Mouse (Mus musculus) CH12.LX (cell line): ENCODE data around the gene Mrpl23.

ENCODE experiments used
- CHD1 ChIP-seq: IDR thresholded peaks from 2 replicates; pipeline ENCODE4 v1.6.1; 2012; ENCODE audit warnings: low read depth, low read length, improper control_type of control experiment, inconsistent platforms
- CHD2 ChIP-seq: IDR thresholded peaks from 2 replicates; pipeline ENCODE4 v1.6.1; 2011; ENCODE audit warnings: low read length, improper control_type of control experiment
- CTCF ChIP-seq, 2 experiments: IDR thresholded peaks in 1 of 2; conservative IDR thresholded peaks in 1 of 2; 2 replicates each; pipeline ENCODE4 v1.5.1; 2011 to 2012; ENCODE audit warnings: low read depth in 2 of 2, low read length in 2 of 2, improper control_type of control experiment in 1 of 2, inconsistent platforms in 1 of 2, mild to moderate bottlenecking in 1 of 2, moderate library complexity in 1 of 2
- EP300 ChIP-seq: IDR thresholded peaks from 2 replicates; pipeline ENCODE4 v1.6.1; 2011; ENCODE audit warnings: low read length, improper control_type of control experiment
- IRF4 ChIP-seq: IDR thresholded peaks from 2 replicates; pipeline ENCODE4 v1.6.1; 2014; ENCODE audit warnings: low read depth, mild to moderate bottlenecking, inconsistent platforms, low read length, improper control_type of control experiment
- MAX ChIP-seq: IDR thresholded peaks from 2 replicates; pipeline ENCODE4 v1.6.1; 2011; ENCODE audit warnings: low read length, improper control_type of control experiment
- MAZ ChIP-seq: IDR thresholded peaks from 2 replicates; pipeline ENCODE4 v1.6.1; 2012; ENCODE audit warnings: low read depth, mild to moderate bottlenecking, inconsistent platforms, low read length, improper control_type of control experiment, moderate library complexity
- POLR2A ChIP-seq: IDR thresholded peaks from 2 replicates; pipeline ENCODE4 v1.6.1; 2011; ENCODE audit warnings: low read depth, mild to moderate bottlenecking, improper control_type of control experiment, low read length
- POLR2AphosphoS2 ChIP-seq: IDR thresholded peaks from 2 replicates; pipeline ENCODE4 v1.6.1; 2011; ENCODE audit warnings: low read depth, low read length, improper control_type of control experiment
- SIN3A ChIP-seq: IDR thresholded peaks from 2 replicates; pipeline ENCODE4 v1.6.1; 2012; ENCODE audit warnings: low read length, improper control_type of control experiment, inconsistent platforms
- TBP ChIP-seq: conservative IDR thresholded peaks from 2 replicates; pipeline ENCODE4 v1.6.1; 2011; ENCODE audit warnings: low read depth, low read length, improper control_type of control experiment
- ZMIZ1 ChIP-seq: IDR thresholded peaks from 2 replicates; pipeline ENCODE4 v1.6.1; 2012; ENCODE audit warnings: low read depth, mild to moderate bottlenecking, inconsistent platforms, low read length, improper control_type of control experiment

- no peak for TF ChIP-seq POLR2A
- no peak for TF ChIP-seq TBP
- TF ChIP-seq CHD2, result no peak
- no peak for TF ChIP-seq POLR2AphosphoS2
- TF ChIP-seq EP300, result no peak
- no peak for TF ChIP-seq MAZ
- TF ChIP-seq CTCF (conservative IDR thresholded peaks at IDR 0.05 in 1 of 2, IDR thresholded peaks at IDR 0.05 in 1 of 2; ENCODE audit: low read depth in 2 of 2, low read length in 2 of 2), result no peak
- TF ChIP-seq MAX, result no peak
- TF ChIP-seq CHD1, result no peak
- TF ChIP-seq SIN3A, result no peak
- TF ChIP-seq IRF4, result no peak
- TF ChIP-seq ZMIZ1, result no peak
These were observed 23.6 kb downstream of the Mrpl23 start for GRCm38 (mm10) chr7:142556089-142556476.
